Mouse (Mus musculus): ENCODE results near the gene Insl3. TPM values are rescaled to one million over a fixed set of nuclear protein-coding genes. Genes with fewer than 3 reads are reported as not detected.
A peak's percentile ranks its signal among the peaks of the same experiment; 100 is the strongest.
"Not testable (repeated sequence)": the region's sequence is repeated elsewhere in the genome, so short reads cannot be mapped to it uniquely, and the experiment has no call there.

The Insl3 gene
- polyA plus RNA-seq, 1 experiment from 2014 or later, result not detected

DNA sequence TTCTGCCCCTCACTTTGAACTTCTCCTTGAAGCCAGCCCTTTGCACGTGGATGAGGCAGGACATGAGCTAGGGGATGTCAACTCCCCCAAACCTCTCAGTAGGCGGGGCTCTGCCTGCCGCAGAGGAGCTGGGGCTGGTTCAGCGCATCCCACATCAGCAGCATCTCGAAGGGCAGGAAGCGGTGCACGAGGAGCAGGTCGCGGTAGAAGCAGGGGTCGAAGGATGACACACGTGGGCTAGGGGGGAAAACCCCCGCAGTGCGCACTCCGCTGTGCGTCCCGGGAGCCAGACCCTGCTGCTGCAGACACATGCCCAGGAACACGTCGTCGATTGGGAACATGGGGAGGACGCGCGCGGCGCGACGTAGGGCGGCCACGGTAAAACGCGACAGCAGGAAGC is 3.5 kb downstream of the Insl3 start:
- ATAC-seq (replicated peaks; ENCODE audit: insufficient number of reproducible peaks, low FRiP score, low TSS enrichment, low read depth) (no peak), DNase-seq (ENCODE audit: low spot score) (no peak)
- H3K36me3 ChIP-seq (replicated peaks; ENCODE audit: control insufficient read depth, insufficient read depth, low read depth, low read length), result no peaks in the 10 kb centered on the region
- no peak overlapping the region for H3K4me2 ChIP-seq (ENCODE audit: low read depth, low read length)
- H3K27ac ChIP-seq (replicated peaks; ENCODE audit: low read depth, low read length), result no peak overlapping the region
- H3K9me3 ChIP-seq (replicated peaks; ENCODE audit: control insufficient read depth, low read length), result no peaks in the 10 kb centered on the region
- H3K4me3 ChIP-seq (ENCODE audit: low read depth, low read length), result 0 out of 2 replicates have a peak overlapping the region, but pooled peaks have one; percentile 12
- 4% methylated on average over 30 of the region's 30 CpGs for WGBS
- no peak overlapping the region for H3K9ac ChIP-seq (replicated peaks; ENCODE audit: low read length)
- H3K27me3 ChIP-seq (ENCODE audit: control insufficient read depth, insufficient read depth, low read length), result peaks cover 77% of the 10 kb centered on the region
- no peaks in the 10 kb centered on the region; the same call in 1 of the 2 replicates for H3K4me1 ChIP-seq (ENCODE audit: control insufficient read depth, insufficient read depth, low read length)

- no peak for ATAC-seq (replicated peaks; ENCODE audit: insufficient number of reproducible peaks, low FRiP score, low TSS enrichment, low read depth)
- Histone ChIP-seq H3K4me1 (ENCODE audit: control insufficient read depth, insufficient read depth, low read length) (no peaks in the 10 kb centered on the region; the same call in 1 of the 2 replicates), H3K9me3 (replicated peaks; ENCODE audit: control insufficient read depth, low read length) (no peaks in the 10 kb centered on the region), H3K9ac (replicated peaks; ENCODE audit: low read length) (no peak overlapping the region), H3K4me2 (ENCODE audit: low read depth, low read length) (no peak overlapping the region), H3K27ac (replicated peaks; ENCODE audit: low read depth, low read length) (no peak overlapping the region), H3K36me3 (replicated peaks; ENCODE audit: control insufficient read depth, insufficient read depth, low read depth, low read length) (no peaks in the 10 kb centered on the region), H3K27me3 (ENCODE audit: control insufficient read depth, insufficient read depth, low read length) (peaks cover 69% of the 10 kb centered on the region), H3K4me3 (ENCODE audit: low read depth, low read length) (0 out of 2 replicates have a peak overlapping the region, but pooled peaks have one; percentile 11)
- WGBS, result 10% methylated on average over 67 of the region's 68 CpGs
- no peak for DNase-seq (ENCODE audit: low spot score)
These were observed 4.4 kb downstream of the Insl3 start for GRCm38 (mm10) chr8:71693166-71694041.

GRCm38 (mm10) chr8:71695456-71695855 is 6.4 kb downstream of the Insl3 start:
- H3K4me3 ChIP-seq (ENCODE audit: low read depth, low read length); H3K4me1 ChIP-seq (ENCODE audit: control insufficient read depth, insufficient read depth, low read length); H3K27ac ChIP-seq (replicated peaks; ENCODE audit: low read depth, low read length); H3K36me3 ChIP-seq (replicated peaks; ENCODE audit: control insufficient read depth, insufficient read depth, low read depth, low read length); H3K9me3 ChIP-seq (replicated peaks; ENCODE audit: control insufficient read depth, low read length); H3K4me2 ChIP-seq (ENCODE audit: low read depth, low read length); DNase-seq (ENCODE audit: low spot score); ATAC-seq (replicated peaks; ENCODE audit: insufficient number of reproducible peaks, low FRiP score, low TSS enrichment, low read depth); H3K9ac ChIP-seq (replicated peaks; ENCODE audit: low read length): not testable (repeated sequence)
- peaks cover 56% of the 10 kb centered on the region for H3K27me3 ChIP-seq (ENCODE audit: control insufficient read depth, insufficient read depth, low read length)
- WGBS, result 63% methylated on average over 12 of the region's 12 CpGs

DNA sequence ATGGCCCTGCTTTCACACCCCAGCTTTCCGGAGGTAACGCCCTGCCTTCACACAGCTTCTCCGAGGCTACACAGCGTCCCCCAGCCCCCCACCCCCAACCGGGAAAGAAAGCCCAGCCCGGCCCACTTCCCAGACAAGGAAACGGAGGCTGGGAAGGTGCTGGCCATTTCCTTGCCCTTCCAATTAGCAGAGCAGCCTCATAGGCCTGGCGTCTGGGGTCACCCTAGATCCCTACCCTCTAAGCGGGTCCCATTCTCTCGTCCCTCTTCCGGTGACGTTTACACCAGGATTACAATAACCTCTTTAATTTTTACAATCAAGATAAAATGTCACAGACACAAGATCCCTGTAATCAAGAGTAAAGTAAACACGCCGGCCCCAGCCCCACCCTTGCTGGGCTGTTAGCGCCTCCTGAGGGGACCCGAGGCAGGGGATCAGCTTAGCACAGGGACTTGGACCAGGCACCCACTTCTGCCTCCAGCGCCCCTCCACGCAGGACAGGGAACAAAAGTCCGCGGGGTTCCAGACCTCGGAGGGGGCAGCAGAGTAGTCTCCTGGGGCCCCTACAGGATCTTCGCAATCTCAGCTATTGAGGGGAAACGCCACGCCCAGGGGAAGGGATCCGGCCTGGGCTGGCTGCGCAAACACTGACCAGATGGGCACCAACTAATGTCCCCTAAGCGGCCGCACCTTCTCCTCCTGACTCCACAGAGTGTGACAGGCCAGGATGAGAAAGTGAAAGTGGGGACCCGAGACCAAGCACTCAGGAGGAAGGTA is 11.7 kb downstream of the Insl3 start:
- Histone ChIP-seq H3K9ac (replicated peaks; ENCODE audit: low read length) (no peak overlapping the region), H3K27ac (replicated peaks; ENCODE audit: low read depth, low read length) (no peak overlapping the region), H3K4me1 (ENCODE audit: control insufficient read depth, insufficient read depth, low read length) (no peaks in the 10 kb centered on the region), H3K27me3 (ENCODE audit: control insufficient read depth, insufficient read depth, low read length) (peaks cover 30% of the 10 kb centered on the region), H3K9me3 (replicated peaks; ENCODE audit: control insufficient read depth, low read length) (no peaks in the 10 kb centered on the region), H3K4me2 (ENCODE audit: low read depth, low read length) (no peak overlapping the region), H3K36me3 (replicated peaks; ENCODE audit: control insufficient read depth, insufficient read depth, low read depth, low read length) (no peaks in the 10 kb centered on the region), H3K4me3 (ENCODE audit: low read depth, low read length) (no peak overlapping the region)
- DNase-seq (ENCODE audit: low spot score), result no peak
- WGBS, result 7% methylated on average over 29 of the region's 29 CpGs
- no peak for ATAC-seq (replicated peaks; ENCODE audit: insufficient number of reproducible peaks, low FRiP score, low TSS enrichment, low read depth)

DNA sequence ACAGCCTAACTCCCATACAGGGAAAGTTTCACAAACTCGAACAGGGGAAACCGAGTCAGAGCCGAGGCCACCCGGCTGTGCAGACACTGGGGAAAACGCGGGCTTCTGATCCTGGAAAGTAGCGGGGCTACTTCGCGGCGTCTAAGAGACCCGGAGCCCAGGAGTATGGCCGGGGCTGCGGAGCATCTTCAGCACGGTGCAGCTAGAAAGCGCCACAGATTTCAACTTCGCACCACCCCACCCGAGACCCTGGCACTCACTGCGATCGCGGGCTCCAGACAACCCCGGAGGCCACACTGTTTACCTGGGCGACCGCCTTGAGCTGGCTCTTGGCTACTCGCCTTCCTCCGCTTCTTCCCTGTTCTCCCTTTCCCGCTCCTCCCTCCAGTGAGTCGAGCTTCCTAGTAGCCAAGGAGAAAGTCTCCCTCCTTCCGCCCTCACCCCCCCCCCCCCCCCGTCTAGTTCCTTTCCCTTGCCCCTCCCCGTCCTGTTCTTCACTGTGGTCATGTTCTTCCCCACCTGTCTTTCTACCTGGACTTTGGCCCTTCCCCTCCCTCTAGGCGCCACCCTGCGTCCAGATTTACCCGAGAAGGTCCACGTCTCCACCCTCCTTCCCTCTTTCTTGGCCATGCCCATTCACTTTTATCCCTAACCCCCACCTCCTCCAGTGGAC is 12.5 kb downstream of the Insl3 start, which contains the start of gene B3gnt3:
TSS of gene B3gnt3 (minus strand) at position 376 of the 673 bp plus-strand sequence.
- Histone ChIP-seq H3K9ac (replicated peaks; ENCODE audit: low read length) (no peak within 1 kb of the TSS), H3K9me3 (replicated peaks; ENCODE audit: control insufficient read depth, low read length) (no peaks in the 10 kb centered on the region), H3K4me1 (ENCODE audit: control insufficient read depth, insufficient read depth, low read length) (no peaks in the 10 kb centered on the region), H3K27ac (replicated peaks; ENCODE audit: low read depth, low read length) (no peak within 1 kb of the TSS), H3K4me3 (ENCODE audit: low read depth, low read length) (no peak within 1 kb of the TSS), H3K27me3 (ENCODE audit: control insufficient read depth, insufficient read depth, low read length) (peaks cover 30% of the 10 kb centered on the region), H3K4me2 (ENCODE audit: low read depth, low read length) (no peak within 1 kb of the TSS), H3K36me3 (replicated peaks; ENCODE audit: control insufficient read depth, insufficient read depth, low read depth, low read length) (no peaks in the 10 kb centered on the region)
- 0 out of 2 replicates have a peak, but pooled peaks have one; percentile 45 for ATAC-seq (replicated peaks; ENCODE audit: insufficient number of reproducible peaks, low FRiP score, low TSS enrichment, low read depth)
- DNase-seq (ENCODE audit: low spot score), result no peak
- 17% methylated on average over 31 of the region's 34 CpGs for WGBS

GRCm38 (mm10) chr8:71702087-71702432 is 13.0 kb downstream of the Insl3 start:
- Histone ChIP-seq H3K9ac (replicated peaks; ENCODE audit: low read length) (no peak overlapping the region), H3K9me3 (replicated peaks; ENCODE audit: control insufficient read depth, low read length) (no peaks in the 10 kb centered on the region), H3K4me1 (ENCODE audit: control insufficient read depth, insufficient read depth, low read length) (no peaks in the 10 kb centered on the region), H3K4me3 (ENCODE audit: low read depth, low read length) (no peak overlapping the region), H3K36me3 (replicated peaks; ENCODE audit: control insufficient read depth, insufficient read depth, low read depth, low read length) (no peaks in the 10 kb centered on the region), H3K4me2 (ENCODE audit: low read depth, low read length) (no peak overlapping the region), H3K27ac (replicated peaks; ENCODE audit: low read depth, low read length) (no peak overlapping the region), H3K27me3 (ENCODE audit: control insufficient read depth, insufficient read depth, low read length) (peaks cover 30% of the 10 kb centered on the region)
- 29% methylated on average over 4 of the region's 4 CpGs for whole genome bisulfite sequencing
- no peak for ATAC-seq (replicated peaks; ENCODE audit: insufficient number of reproducible peaks, low FRiP score, low TSS enrichment, low read depth)
- DNase-seq (ENCODE audit: low spot score), result no peak

- Histone ChIP-seq H3K4me1 (ENCODE audit: control insufficient read depth, insufficient read depth, low read length) (no peaks in the 10 kb centered on the region), H3K27ac (replicated peaks; ENCODE audit: low read depth, low read length) (no peak overlapping the region), H3K27me3 (ENCODE audit: control insufficient read depth, insufficient read depth, low read length) (peaks cover 30% of the 10 kb centered on the region), H3K36me3 (replicated peaks; ENCODE audit: control insufficient read depth, insufficient read depth, low read depth, low read length) (no peaks in the 10 kb centered on the region), H3K4me2 (ENCODE audit: low read depth, low read length) (no peak overlapping the region), H3K9me3 (replicated peaks; ENCODE audit: control insufficient read depth, low read length) (no peaks in the 10 kb centered on the region), H3K9ac (replicated peaks; ENCODE audit: low read length) (no peak overlapping the region), H3K4me3 (ENCODE audit: low read depth, low read length) (no peak overlapping the region)
- no peak for ATAC-seq (replicated peaks; ENCODE audit: insufficient number of reproducible peaks, low FRiP score, low TSS enrichment, low read depth)
- WGBS, result 77% methylated on average over 3 of the region's 3 CpGs
- DNase-seq (ENCODE audit: low spot score), result no peak
These were observed 13.9 kb downstream of the Insl3 start for GRCm38 (mm10) chr8:71702923-71703322.
